Mouse (Mus musculus) liver, postnatal 0 days (tissue): Measurements from ENCODE around the gene 1110017D15Rik.

Source experiments
- CTCF ChIP-seq: sonication (generic); IDR thresholded peaks from 2 replicates; pipeline ENCODE4 v1.5.1; 2016; ENCODE audit warnings: antibody characterized with exemption, low read depth
- EP300 ChIP-seq: IDR thresholded peaks from 2 replicates; pipeline ENCODE4 v1.6.1; 2016; ENCODE audit warnings: antibody characterized with exemption, low read depth, mild to moderate bottlenecking

DNA sequence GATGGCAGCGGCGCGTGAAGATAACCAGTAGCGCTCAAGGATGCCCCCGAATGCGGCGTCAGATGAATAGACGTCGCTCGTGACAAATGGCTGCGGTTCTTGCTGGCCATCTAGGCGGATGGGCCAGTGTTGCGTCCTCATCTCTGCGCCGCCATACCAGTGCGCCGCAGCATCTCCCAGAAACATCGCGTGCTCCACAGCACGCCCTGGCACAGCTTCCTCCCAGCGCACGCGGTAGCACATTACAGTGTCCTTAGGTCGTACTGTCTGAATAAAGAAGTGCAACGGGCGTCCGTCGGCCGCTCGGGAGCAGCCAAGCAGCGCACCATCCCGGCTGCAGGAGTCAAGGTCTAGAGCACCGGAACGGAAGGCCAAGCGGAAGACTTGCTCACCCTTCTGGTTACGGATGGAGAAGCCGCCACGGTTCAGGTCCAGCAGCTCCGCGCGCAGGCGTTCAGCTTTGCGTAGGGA, 18.2 kb downstream of the 1110017D15Rik start:
- TF ChIP-seq CTCF (no peak), EP300 (no peak)
